Mouse (Mus musculus): ENCODE measurements around the gene Snd1. TPM values are rescaled to one million over a fixed set of nuclear protein-coding genes. Genes with fewer than 3 reads are reported as not detected.

The Snd1 gene
- polyA plus RNA-seq, 1 experiment from 2014 or later, result 113 TPM

DNA sequence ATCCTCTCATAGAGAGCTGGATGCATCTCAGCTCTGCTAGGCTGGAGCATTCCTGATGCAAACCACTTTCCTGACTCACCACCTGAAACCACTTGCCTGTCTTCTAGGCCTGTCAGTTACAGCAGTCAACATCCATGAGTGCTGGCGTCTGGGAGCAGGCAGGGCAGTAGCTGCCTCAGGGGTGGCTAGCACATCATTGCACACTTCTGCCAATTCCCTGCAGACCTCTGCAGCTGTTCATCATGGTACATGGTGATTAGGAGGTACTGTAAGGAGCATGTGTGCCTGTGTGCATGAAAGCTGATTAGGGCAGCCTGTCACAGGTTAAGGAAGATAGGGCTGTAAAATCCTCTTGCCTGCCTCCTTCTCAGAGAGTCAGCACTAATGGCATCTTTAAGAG lies 153.5 kb downstream of the Snd1 start:
- Histone ChIP-seq H3K36me3 (ENCODE audit: control insufficient read depth, insufficient read depth, low read length) (peaks cover 4% of the 10 kb centered on the region; the same call in 1 of the 2 replicates), H3K9ac (replicated peaks; ENCODE audit: low read depth, low read length) (no peak overlapping the region), H3K27me3 (ENCODE audit: control insufficient read depth, insufficient read depth, low read length) (no peaks in the 10 kb centered on the region), H3K4me1 (ENCODE audit: control insufficient read depth, insufficient read depth, low read length) (no peaks in the 10 kb centered on the region), H3K4me2 (replicated peaks; ENCODE audit: low read depth, low read length) (no peak overlapping the region), H3K4me3 (ENCODE audit: low read depth, low read length) (no peak overlapping the region), H3K9me3 (ENCODE audit: control insufficient read depth, low read depth, low read length) (no peaks in the 10 kb centered on the region), H3K27ac (ENCODE audit: low read length) (no peak overlapping the region)
- ATAC-seq (ENCODE audit: insufficient number of reproducible peaks, insufficient read depth, low FRiP score, low read depth), result peak; percentile 37; the same call in 1 of the 2 replicates
- WGBS, result 79% methylated on average over 1 of the region's 1 CpGs

DNA sequence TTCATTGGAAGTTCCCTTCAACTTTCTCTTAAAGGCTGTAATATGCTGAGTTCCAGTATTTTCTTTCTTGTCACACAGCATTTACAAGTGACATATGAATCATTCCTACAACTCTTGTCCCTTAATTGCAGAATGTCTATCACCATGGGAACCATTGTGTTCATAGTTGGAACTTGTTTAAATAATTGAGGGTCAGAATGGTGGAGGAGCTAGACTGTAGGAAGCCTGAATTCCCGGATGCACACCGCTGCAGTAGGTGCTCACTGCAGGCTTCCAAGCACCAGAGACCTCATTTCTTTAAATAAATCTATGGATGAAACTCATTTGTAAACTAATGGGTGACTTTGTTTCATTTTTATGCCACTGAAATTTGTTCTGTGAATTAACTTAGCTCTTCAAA lies 154.9 kb downstream of the Snd1 start:
- Histone ChIP-seq H3K4me2 (replicated peaks; ENCODE audit: low read depth, low read length) (no peak overlapping the region), H3K27ac (ENCODE audit: low read length) (no peak overlapping the region), H3K4me3 (ENCODE audit: low read depth, low read length) (no peak overlapping the region), H3K27me3 (ENCODE audit: control insufficient read depth, insufficient read depth, low read length) (no peaks in the 10 kb centered on the region), H3K36me3 (ENCODE audit: control insufficient read depth, insufficient read depth, low read length) (peaks cover 4% of the 10 kb centered on the region; the same call in 1 of the 2 replicates), H3K9ac (replicated peaks; ENCODE audit: low read depth, low read length) (no peak overlapping the region), H3K4me1 (ENCODE audit: control insufficient read depth, insufficient read depth, low read length) (no peaks in the 10 kb centered on the region), H3K9me3 (ENCODE audit: control insufficient read depth, low read depth, low read length) (no peaks in the 10 kb centered on the region)
- no peak for ATAC-seq (ENCODE audit: insufficient number of reproducible peaks, insufficient read depth, low FRiP score, low read depth)
- WGBS, result 70% methylated on average over 2 of the region's 2 CpGs

DNA sequence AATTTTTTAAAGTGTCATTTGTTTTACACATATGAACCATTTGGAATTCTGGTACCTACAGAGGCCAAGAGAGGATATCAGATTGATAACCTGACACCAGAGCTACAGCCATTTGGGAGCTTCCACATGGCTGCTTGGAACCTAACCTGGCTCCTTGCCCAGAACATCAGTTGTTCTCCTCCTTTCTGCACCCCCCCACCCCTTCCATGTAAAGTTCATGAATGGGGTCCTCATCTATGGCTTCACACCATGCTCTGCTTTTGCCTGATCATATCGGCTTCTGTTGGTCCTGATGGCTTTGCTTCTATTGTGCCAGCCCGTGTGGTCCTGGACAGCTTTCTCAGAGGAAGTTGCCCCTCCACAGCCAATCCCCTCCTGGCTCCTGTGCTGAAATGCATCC lies 156.0 kb downstream of the Snd1 start:
- H3K4me3 ChIP-seq (ENCODE audit: low read depth, low read length), result no peak overlapping the region
- peaks cover 4% of the 10 kb centered on the region; the same call in 1 of the 2 replicates for H3K36me3 ChIP-seq (ENCODE audit: control insufficient read depth, insufficient read depth, low read length)
- 88% methylated on average over 2 of the region's 2 CpGs for WGBS
- H3K27me3 ChIP-seq (ENCODE audit: control insufficient read depth, insufficient read depth, low read length), result no peaks in the 10 kb centered on the region
- no peak overlapping the region for H3K27ac ChIP-seq (ENCODE audit: low read length)
- no peak overlapping the region for H3K9ac ChIP-seq (replicated peaks; ENCODE audit: low read depth, low read length)
- H3K4me2 ChIP-seq (replicated peaks; ENCODE audit: low read depth, low read length), result no peak overlapping the region
- no peaks in the 10 kb centered on the region for H3K9me3 ChIP-seq (ENCODE audit: control insufficient read depth, low read depth, low read length)
- no peaks in the 10 kb centered on the region for H3K4me1 ChIP-seq (ENCODE audit: control insufficient read depth, insufficient read depth, low read length)
- no peak for ATAC-seq (ENCODE audit: insufficient number of reproducible peaks, insufficient read depth, low FRiP score, low read depth)

DNA sequence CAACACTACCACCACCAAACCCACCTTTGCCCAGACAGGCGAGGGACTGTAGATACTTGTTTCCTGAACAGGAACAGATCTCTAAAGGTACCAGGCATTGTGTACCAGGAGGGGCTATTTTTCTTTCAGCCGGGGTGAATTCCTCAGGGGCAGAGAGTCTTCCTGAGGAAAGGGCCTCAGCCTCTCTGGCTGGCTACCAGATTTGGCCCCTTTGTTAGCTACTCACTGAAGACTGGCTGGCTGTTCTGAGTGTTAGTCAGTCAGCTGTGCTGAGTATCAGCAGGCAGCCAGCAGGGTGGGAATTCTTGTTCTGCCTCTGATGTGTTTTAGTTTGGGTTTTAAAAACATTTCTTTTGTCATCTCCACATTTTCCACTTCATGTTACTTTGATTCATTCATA lies 158.2 kb downstream of the Snd1 start:
- H3K36me3 ChIP-seq (ENCODE audit: control insufficient read depth, insufficient read depth, low read length), result no peaks in the 10 kb centered on the region; the same call in 1 of the 2 replicates
- 50% methylated on average over 2 of the region's 2 CpGs for WGBS
- H3K27ac ChIP-seq (ENCODE audit: low read length), result no peak overlapping the region

DNA sequence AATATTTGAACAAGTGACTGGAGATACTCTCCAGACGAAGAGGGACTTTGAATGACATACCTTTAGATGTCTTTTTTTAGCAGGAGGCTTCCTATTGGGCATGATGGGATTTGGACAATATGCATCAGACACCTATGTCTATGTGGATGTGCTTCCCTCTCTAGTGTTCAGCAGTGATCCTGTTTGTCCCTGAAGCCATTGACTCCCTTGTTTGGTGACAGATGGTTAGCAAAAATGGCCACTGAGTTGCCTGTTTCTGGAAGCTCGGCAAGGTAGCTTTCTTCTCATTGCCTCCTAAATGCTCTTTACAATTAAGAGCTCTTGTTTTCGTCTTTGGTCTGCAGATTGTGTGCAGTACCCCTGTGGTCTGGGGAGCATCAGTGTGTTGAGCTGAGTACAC lies 158.7 kb downstream of the Snd1 start:
- Histone ChIP-seq H3K36me3 (ENCODE audit: control insufficient read depth, insufficient read depth, low read length) (no peaks in the 10 kb centered on the region; the same call in 1 of the 2 replicates), H3K9me3 (ENCODE audit: control insufficient read depth, low read depth, low read length) (no peaks in the 10 kb centered on the region), H3K27ac (ENCODE audit: low read length) (no peak overlapping the region), H3K4me1 (ENCODE audit: control insufficient read depth, insufficient read depth, low read length) (no peaks in the 10 kb centered on the region), H3K4me2 (replicated peaks; ENCODE audit: low read depth, low read length) (no peak overlapping the region), H3K9ac (replicated peaks; ENCODE audit: low read depth, low read length) (no peak overlapping the region), H3K4me3 (ENCODE audit: low read depth, low read length) (no peak overlapping the region), H3K27me3 (ENCODE audit: control insufficient read depth, insufficient read depth, low read length) (no peaks in the 10 kb centered on the region)
- WGBS, result 54% methylated on average over 3 of the region's 3 CpGs
- no peak for ATAC-seq (ENCODE audit: insufficient number of reproducible peaks, insufficient read depth, low FRiP score, low read depth)

More for the DNA sequence above, 158.2 kb downstream of the Snd1 start:
- Histone ChIP-seq H3K27me3 (ENCODE audit: control insufficient read depth, insufficient read depth, low read length) (no peaks in the 10 kb centered on the region), H3K4me1 (ENCODE audit: control insufficient read depth, insufficient read depth, low read length) (no peaks in the 10 kb centered on the region), H3K4me3 (ENCODE audit: low read depth, low read length) (no peak overlapping the region), H3K4me2 (replicated peaks; ENCODE audit: low read depth, low read length) (no peak overlapping the region), H3K9ac (replicated peaks; ENCODE audit: low read depth, low read length) (no peak overlapping the region), H3K9me3 (ENCODE audit: control insufficient read depth, low read depth, low read length) (no peaks in the 10 kb centered on the region)
- no peak for ATAC-seq (ENCODE audit: insufficient number of reproducible peaks, insufficient read depth, low FRiP score, low read depth)

DNA sequence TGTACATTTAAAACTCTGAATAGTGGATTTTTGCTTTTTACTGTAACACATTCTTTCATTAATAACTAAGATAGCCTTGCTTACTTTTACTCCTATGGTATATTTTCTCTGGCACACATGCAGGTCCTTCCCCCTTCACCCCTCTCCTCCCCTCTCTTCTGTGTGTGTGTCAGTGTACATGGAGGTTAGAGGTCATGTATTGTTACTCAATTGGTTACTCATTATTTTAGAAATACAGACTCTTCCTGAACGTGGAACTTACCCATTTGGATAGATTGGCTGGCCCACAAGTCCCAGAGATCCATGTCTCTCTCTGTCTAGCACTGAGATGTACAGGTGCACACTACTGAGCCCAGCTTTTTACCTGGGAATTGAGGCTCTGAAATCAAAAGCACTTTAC lies 160.2 kb downstream of the Snd1 start:
- ATAC-seq (ENCODE audit: insufficient number of reproducible peaks, insufficient read depth, low FRiP score, low read depth), result no peak
- no peaks in the 10 kb centered on the region for H3K4me1 ChIP-seq (ENCODE audit: control insufficient read depth, insufficient read depth, low read length)
- 37% methylated on average over 1 of the region's 1 CpGs for WGBS
- H3K4me3 ChIP-seq (ENCODE audit: low read depth, low read length), result no peak overlapping the region
- no peak overlapping the region for H3K27ac ChIP-seq (ENCODE audit: low read length)
- no peaks in the 10 kb centered on the region for H3K9me3 ChIP-seq (ENCODE audit: control insufficient read depth, low read depth, low read length)
- no peaks in the 10 kb centered on the region for H3K27me3 ChIP-seq (ENCODE audit: control insufficient read depth, insufficient read depth, low read length)
- no peak overlapping the region for H3K9ac ChIP-seq (replicated peaks; ENCODE audit: low read depth, low read length)
- H3K36me3 ChIP-seq (ENCODE audit: control insufficient read depth, insufficient read depth, low read length), result no peaks in the 10 kb centered on the region
- no peak overlapping the region for H3K4me2 ChIP-seq (replicated peaks; ENCODE audit: low read depth, low read length)

DNA sequence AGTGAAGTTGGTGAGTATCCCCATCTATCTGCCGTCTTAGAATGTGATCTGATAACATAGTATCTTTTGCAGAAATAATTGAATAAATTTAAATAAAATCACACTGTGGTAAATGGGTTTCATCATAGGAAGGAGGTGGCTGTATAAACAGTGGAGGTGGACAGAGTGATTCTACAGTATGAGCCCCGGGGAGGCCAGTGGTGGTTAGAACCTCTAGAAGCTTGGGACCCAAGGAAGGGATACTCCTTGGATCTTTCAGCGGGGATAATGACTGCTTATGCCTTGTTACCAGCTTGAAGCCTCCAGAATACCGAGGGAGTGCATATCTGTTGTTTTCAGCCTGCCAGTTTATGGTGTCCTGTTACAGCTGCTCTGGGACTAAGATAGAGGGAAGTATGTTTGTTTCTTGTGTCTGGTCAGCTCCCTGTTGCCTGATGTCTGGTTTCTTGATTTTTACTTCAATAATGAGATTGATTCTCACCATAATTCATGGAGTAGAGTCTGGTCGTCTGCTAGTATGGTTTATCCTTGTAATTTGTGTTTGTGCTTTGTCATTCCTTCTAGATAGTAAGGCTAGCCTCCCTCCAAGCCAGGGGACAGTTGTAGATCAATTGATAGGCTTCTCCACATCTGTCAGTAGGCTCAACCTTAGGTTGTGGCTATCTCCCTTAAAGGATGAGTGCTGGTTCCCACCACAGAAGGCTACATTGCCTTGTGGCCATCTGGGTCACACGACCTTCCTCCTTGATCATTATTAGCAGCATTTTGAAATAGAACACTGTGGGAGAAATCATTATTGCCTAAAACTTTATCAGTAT lies 160.8 kb downstream of the Snd1 start:
- Histone ChIP-seq H3K9me3 (ENCODE audit: control insufficient read depth, low read depth, low read length) (no peaks in the 10 kb centered on the region), H3K27ac (ENCODE audit: low read length) (no peak overlapping the region), H3K27me3 (ENCODE audit: control insufficient read depth, insufficient read depth, low read length) (no peaks in the 10 kb centered on the region), H3K4me2 (replicated peaks; ENCODE audit: low read depth, low read length) (no peak overlapping the region), H3K36me3 (ENCODE audit: control insufficient read depth, insufficient read depth, low read length) (no peaks in the 10 kb centered on the region), H3K4me1 (ENCODE audit: control insufficient read depth, insufficient read depth, low read length) (no peaks in the 10 kb centered on the region), H3K4me3 (ENCODE audit: low read depth, low read length) (no peak overlapping the region), H3K9ac (replicated peaks; ENCODE audit: low read depth, low read length) (no peak overlapping the region)
- ATAC-seq (ENCODE audit: insufficient number of reproducible peaks, insufficient read depth, low FRiP score, low read depth), result no peak
- WGBS, result 67% methylated on average over 6 of the region's 6 CpGs

DNA sequence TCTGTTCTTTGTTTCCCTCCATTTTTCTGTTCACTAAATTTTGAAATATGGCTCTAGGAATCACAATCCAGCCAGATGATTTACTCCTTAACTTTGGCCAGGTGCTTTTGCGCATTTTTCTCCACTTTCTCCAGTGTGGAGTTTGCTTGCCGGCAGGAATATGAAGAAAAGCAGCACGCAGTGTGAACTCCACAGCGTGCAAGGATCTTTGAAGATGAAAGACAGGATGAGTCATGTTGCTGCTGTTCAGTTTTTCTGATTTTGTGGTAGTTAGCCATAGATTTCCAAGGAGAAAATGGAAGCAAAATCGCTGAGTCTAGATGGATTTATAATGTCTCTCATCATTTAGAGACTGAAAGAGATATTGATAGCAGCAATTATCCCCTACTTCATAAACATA lies 165.1 kb downstream of the Snd1 start:
- no peak overlapping the region for H3K4me2 ChIP-seq (replicated peaks; ENCODE audit: low read depth, low read length)
- 84% methylated on average over 5 of the region's 5 CpGs for WGBS

More for the DNA sequence above, 165.1 kb downstream of the Snd1 start:
- Histone ChIP-seq H3K27me3 (ENCODE audit: control insufficient read depth, insufficient read depth, low read length) (no peaks in the 10 kb centered on the region), H3K4me3 (ENCODE audit: low read depth, low read length) (no peak overlapping the region), H3K4me1 (ENCODE audit: control insufficient read depth, insufficient read depth, low read length) (0 out of 2 replicates have a peak, but pooled peaks cover 2% of the 10 kb centered on the region), H3K9me3 (ENCODE audit: control insufficient read depth, low read depth, low read length) (no peaks in the 10 kb centered on the region), H3K27ac (ENCODE audit: low read length) (no peak overlapping the region), H3K9ac (replicated peaks; ENCODE audit: low read depth, low read length) (no peak overlapping the region), H3K36me3 (ENCODE audit: control insufficient read depth, insufficient read depth, low read length) (no peaks in the 10 kb centered on the region)
- no peak for ATAC-seq (ENCODE audit: insufficient number of reproducible peaks, insufficient read depth, low FRiP score, low read depth)
